Mouse (Mus musculus) G1E-ER4 (cell line): ENCODE data around the gene Ndufaf2. TPM values are rescaled to one million over a fixed set of nuclear protein-coding genes. Genes with fewer than 3 reads are reported as not detected.

Experiments used
- GATA1 ChIP-seq: IDR thresholded peaks from one replicate; pipeline ENCODE4 v1.8.0; 2012; ENCODE audit warnings: low read length, inconsistent platforms
- polyA plus RNA-seq: library from polyadenylated mRNA; stranded (reverse); fragments of >175 nt; gene quantifications from 2 replicates; pipeline ENCODE4 v1.2.3, GENCODE M21; 2012

Ndufaf2 gene
- polyA plus RNA-seq, 1 experiment: 73.0 TPM

DNA sequence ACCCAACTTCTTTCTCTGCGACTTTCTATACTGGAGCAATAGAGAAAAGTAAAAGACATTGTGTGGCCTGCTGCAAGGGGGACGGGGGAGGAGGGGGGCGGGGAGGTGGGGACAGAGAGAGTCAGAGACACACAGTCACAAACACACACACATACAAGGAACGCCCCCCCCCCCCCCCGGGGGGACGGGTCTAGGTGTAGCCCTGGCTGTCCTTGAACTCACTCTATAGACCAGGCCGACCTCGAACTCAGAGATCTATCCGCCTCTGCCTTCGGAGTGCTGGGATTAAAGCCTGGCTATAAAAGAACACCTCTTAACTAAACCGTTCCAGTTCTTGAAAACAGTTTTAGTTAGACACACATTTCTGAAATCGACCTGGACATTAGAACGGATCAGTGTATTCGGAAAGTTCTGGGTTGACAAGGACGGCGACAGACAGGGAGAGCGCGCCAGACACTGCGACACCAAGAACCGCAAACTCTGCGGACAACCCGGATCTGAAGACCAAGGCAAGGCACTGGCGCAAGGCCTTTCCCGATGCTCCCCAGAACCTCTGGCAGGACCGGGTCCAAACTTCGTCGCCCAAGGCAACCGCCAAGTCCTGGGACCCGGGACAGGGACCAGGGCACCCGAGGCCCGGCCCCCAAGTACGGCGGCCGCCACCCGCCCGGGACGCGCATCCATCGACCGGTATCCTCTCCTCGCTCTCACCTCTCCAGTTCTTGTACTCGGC is 525 bp downstream of the Ndufaf2 start:
- no peak for TF ChIP-seq GATA1

DNA sequence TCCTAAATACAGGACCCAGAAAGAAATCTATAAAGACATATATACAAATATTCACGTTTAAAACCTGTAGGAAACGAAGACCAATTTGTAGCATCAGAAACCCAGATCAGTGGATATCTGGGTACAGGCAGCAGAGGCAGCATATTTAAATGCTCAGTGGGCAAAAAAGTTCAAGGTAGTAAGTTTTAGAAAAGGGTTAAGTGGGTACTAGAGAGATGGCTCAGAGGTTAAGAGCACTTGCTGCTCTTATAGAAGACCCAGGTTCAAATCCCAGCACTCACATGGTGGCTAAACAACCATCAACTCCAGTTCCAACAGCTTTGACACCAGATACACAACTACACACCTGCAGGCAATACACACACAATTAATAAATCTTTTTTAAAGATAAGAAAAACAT is 1.3 kb downstream of the Ndufaf2 start:
- TF ChIP-seq GATA1: no peak

GRCm38 (mm10) chr13:108152650-108153372 is 5.6 kb downstream of the Ndufaf2 start:
- no peak for TF ChIP-seq GATA1

- no peak for TF ChIP-seq GATA1
Measured at GRCm38 (mm10) chr13:108151782-108152181, 6.6 kb downstream of the Ndufaf2 start.

DNA sequence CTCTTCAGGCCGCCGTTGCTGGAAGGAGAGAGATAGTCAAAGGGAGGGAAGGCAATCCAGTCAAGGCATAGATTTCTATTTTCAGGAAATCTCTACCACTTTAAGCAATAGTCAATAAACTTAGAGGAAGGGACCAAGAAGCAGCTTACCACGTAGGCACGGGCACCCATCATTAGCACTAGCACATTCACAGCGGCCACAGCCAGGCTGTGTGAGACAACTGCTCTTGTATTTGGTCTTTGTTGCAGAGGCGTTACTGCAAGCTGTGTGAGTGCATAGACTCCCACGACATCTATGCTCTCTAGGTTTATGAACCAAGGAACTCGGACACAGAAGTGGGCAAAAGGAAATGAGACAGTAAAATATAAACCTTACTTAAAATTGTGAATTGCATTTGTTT is 14.3 kb downstream of the Ndufaf2 start:
- no peak for TF ChIP-seq GATA1

- no peak for TF ChIP-seq GATA1
Measured at GRCm38 (mm10) chr13:108138403-108138977, 19.9 kb downstream of the Ndufaf2 start.

DNA sequence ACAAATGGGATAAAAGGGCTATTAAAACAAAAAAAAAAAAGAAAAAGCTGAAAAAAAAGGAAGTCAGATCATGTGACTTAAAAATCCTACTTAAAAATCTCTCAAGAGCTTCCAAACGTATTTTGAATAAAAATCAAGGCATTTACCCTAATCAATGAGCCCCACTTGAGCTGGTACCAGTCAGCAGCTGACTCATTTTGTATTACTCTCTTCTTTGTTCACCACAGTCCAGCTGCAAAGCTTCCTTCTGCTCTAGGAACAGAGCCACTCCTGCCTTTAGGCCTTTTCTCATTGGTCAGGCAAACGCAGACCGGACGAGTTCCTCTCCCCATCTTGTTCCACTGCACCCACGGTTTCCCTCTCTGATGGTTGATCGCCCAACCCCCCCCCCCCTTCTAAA is 22.8 kb downstream of the Ndufaf2 start:
- TF ChIP-seq GATA1: no peak

GRCm38 (mm10) chr13:108132031-108132819 is 26.2 kb downstream of the Ndufaf2 start:
- TF ChIP-seq GATA1: no peak

GRCm38 (mm10) chr13:108130737-108131136 is 27.7 kb downstream of the Ndufaf2 start:
- TF ChIP-seq GATA1: no peak

DNA sequence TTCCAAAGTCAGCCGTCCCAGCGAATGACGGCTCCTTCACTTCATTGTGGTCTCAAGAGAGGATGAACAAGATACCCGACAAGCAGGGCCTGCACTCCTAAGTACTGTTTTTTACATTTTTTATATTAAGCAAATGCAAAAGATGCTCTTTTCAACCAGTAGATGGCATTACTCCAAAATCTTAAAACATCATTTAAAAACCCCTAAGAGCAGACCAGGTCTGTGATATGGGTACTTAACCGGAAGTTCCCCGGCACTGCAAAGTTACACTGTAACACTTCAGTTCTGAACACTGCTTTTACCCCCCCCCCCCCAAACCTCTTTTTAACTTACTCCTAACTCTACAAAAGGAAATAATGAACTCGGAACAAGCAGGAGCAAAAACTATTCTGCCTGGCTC is 29.4 kb downstream of the Ndufaf2 start:
- TF ChIP-seq GATA1: no peak

- no peak for TF ChIP-seq GATA1
Measured at GRCm38 (mm10) chr13:108127883-108128282, 30.5 kb downstream of the Ndufaf2 start.

DNA sequence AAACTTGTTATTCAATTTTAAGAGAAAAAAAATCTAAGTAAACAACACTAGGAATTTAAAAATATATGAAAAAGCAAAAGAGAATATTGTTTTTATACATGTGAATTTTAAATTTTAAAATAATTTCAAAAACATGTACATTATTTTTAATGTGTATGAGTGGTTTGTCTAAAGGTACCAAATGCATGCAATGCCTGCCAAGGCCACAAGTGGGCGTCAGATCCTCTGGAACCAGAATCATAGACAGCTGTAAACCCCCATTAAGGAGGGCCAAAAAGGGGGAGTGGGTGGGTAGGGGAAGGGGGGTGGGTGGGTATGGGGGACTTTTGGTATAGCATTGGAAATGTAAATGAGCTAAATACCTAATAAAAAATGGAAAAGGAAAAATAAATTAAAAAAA is 31.3 kb downstream of the Ndufaf2 start:
- no peak for TF ChIP-seq GATA1

DNA sequence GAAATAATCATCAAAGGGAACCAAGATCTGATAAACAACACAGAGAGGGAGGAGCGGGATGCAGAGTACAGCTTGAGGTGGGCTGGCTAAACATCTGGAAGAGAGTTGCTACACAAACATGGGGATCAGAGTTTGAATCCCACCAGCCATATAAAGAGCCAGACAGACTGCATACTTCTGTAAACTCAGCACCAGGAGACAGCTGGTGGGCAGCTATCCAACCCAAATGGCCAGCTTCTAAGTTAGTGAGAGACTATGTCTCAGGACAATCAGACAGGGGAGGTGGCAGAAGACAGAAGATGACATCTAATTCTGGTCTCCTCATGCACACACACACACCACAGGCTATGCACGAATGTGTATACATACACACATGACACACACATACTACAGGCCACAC is 32.2 kb downstream of the Ndufaf2 start:
- TF ChIP-seq GATA1: no peak

DNA sequence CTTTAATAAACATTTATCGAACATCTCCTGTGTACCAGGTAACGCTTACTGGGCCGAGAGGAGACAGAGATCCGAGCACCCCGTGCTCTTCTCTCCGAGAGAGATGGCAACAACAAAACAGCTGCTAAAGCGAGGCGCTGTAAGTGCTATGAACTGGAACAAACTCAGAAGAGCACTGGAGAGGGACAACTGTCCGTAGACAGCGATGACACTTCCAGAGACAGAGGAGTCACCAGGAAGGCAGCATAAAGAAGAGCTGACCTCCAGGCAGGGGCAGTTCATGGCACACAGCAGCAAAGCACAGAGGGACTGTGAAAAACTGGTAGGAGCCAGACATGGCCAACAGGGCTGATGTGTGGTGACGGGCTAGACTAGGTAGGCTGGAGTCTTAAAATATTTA is 34.3 kb downstream of the Ndufaf2 start:
- TF ChIP-seq GATA1: no peak

DNA sequence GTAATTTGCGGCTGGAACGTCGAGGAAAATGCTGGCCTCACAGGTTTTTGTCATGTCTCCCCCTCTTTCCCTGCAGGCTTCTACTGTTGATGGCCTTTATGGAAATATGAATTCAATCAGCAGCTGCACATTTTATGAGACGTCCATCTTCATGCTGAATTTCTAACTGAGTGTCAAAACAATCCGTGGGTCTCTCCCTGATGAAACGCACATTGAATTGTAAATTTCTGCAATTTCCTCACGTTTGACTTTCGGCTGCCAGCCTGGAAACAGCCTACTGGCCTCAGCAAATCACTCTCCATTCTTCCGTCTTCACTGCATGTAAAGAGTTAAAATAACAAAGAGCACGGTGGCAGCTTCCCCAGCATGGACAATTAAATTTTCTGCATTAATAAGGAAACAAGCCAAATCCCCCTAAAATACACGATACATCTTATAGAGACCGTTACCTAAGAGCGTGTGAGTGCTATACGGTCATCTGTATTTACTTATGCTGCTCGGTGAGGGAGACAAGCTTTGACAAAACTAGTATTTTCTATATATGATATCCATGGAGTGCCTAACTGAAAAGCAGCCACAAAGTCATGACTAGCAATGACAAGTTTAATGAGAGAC is 35.2 kb downstream of the Ndufaf2 start:
- no peak for TF ChIP-seq GATA1
